Mouse (Mus musculus): ENCODE measurements around the gene Bcdin3d.

The Bcdin3d gene

DNA sequence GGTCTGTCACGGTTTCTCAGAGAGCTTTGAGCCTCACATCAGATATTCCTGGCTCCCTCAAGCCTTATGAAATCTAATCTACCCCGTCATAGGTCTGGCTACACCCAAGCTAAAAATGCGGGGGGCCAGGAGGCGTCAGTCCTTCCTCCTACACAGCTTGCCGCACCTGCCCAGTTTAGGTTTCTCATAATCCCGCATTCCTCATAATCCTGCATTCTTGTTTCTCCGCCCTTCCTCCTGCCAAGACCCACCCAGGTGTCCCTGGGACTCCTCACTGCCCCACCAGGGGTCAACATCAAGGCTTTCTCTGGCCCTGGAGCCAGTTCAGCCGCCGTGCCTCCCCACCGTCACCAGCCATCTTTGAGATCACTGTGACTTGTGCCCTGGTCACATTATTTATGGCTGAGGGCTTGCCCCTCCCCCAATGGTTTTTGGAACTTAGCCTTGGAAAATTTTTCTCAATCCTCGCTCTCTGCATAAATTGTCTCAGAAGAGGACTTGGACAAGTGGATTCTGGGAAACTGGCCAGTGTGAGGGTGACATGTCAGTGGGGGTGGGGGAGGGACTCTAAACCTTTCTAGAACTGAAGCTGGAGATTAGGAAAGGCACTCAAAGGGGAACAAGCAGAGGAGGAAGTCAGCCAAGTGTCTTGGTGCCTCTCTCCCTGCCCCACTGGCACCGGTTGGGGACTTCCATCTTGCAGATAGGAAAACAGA, 23.2 kb upstream of the Bcdin3d start:
- Histone ChIP-seq H3K9me3 (ENCODE audit: low read length) (no peaks in the 10 kb centered on the region), H3K27me3 (ENCODE audit: insufficient read depth, low read length) (peaks cover 21% of the 10 kb centered on the region), H3K4me1 (replicated peaks; ENCODE audit: low read depth, low read length) (peaks cover 38% of the 10 kb centered on the region), H3K36me3 (ENCODE audit: insufficient read depth, low read length) (no peaks in the 10 kb centered on the region), H3K4me3 (replicated peaks; ENCODE audit: low read length) (no peak overlapping the region; the same call in 1 of the 2 replicates)
- TF ChIP-seq NANOG (IDR thresholded peaks at IDR 0.05; ENCODE audit: borderline replicate concordance, low read length) (no peak), POU5F1 (IDR thresholded peaks at IDR 0.05; ENCODE audit: borderline replicate concordance, low read length) (no peak), CTCF (conservative IDR thresholded peaks at IDR 0.05; ENCODE audit: low read length) (no peak)

DNA sequence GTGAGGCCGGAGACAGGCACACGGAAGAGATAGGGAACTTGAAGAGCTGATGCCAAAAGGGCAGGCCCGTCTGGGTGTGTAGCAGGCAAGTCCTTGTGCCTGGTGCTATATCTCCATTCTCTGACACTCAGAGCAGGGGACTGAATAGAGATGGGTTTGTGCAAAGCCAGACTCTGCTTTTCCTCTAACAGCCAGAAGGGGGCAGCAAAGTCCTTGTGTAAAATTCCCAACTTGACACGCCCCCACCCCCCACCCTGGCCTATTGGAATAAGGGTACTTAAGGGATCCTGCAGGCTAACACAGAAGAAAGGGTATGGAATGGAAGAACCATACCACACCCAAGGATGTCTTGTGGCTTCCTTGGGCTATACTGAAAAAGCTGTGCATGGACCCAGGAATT, 22.5 kb upstream of the Bcdin3d start:
- Histone ChIP-seq H3K4me1 (replicated peaks; ENCODE audit: low read depth, low read length) (peaks cover 33% of the 10 kb centered on the region), H3K4me3 (replicated peaks; ENCODE audit: low read length) (no peak overlapping the region), H3K36me3 (ENCODE audit: insufficient read depth, low read length) (no peaks in the 10 kb centered on the region), H3K9me3 (ENCODE audit: low read length) (no peaks in the 10 kb centered on the region), H3K27me3 (ENCODE audit: insufficient read depth, low read length) (peaks cover 21% of the 10 kb centered on the region)
- TF ChIP-seq CTCF (conservative IDR thresholded peaks at IDR 0.05; ENCODE audit: low read length) (peak; percentile 80), POU5F1 (IDR thresholded peaks at IDR 0.05; ENCODE audit: borderline replicate concordance, low read length) (no peak)

DNA sequence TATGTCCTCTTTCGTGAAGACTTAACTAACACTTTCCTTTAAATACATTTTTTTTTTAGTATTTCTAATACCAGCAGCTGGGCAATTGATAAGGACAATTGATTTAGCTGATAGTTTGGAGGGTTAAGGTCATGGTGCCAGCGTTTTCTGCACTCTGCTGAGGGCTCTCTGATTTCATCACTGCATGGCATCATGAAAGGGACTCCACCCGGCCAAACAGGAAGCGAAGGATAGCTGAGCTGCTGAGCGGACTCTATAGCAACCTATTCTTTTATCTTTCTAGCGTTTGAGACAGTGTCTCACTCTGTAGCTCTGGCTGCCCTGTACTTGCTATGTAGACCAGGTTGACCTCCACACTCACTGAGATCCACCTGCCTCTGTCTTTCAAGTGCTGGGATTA, 10.2 kb upstream of the Bcdin3d start:
- no peak for TF ChIP-seq POU5F1 (IDR thresholded peaks at IDR 0.05; ENCODE audit: borderline replicate concordance, low read length)
- no peak for TF ChIP-seq CTCF (conservative IDR thresholded peaks at IDR 0.05; ENCODE audit: low read length)
- no peak for TF ChIP-seq NANOG (IDR thresholded peaks at IDR 0.05; ENCODE audit: borderline replicate concordance, low read length)
- H3K4me1 ChIP-seq (replicated peaks; ENCODE audit: low read depth, low read length) = peaks cover 18% of the 10 kb centered on the region
- peaks cover 34% of the 10 kb centered on the region for H3K9me3 ChIP-seq (ENCODE audit: low read length)
- H3K36me3 ChIP-seq (ENCODE audit: insufficient read depth, low read length) = no peaks in the 10 kb centered on the region
- no peak overlapping the region for H3K4me3 ChIP-seq (replicated peaks; ENCODE audit: low read length)
- H3K27me3 ChIP-seq (ENCODE audit: insufficient read depth, low read length) = no peaks in the 10 kb centered on the region

DNA sequence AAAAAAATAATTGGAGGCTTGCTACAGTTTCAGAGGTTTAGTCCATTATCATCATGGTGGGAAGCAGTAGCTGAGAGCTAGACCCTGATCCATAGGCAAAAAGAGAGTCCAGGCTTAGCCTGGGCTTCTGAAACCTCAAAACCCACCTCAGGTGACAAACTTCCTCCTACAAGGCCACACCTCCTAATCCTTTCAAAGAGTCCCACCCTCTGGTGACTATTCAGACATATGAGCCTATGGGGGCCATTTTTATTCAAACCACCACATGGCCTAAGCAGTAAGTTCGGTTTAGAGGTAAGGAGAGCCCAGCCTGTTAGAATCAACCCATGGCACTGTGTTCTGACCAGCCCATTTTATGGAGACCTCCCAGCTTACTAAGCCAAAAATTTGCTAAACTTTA, 1.3 kb upstream of the Bcdin3d start:
- Histone ChIP-seq H3K4me1 (replicated peaks; ENCODE audit: low read depth, low read length) (peaks cover 45% of the 10 kb centered on the region), H3K4me3 (replicated peaks; ENCODE audit: low read length) (peak overlapping the region; percentile 97), H3K27me3 (ENCODE audit: insufficient read depth, low read length) (no peaks in the 10 kb centered on the region), H3K9me3 (ENCODE audit: low read length) (no peaks in the 10 kb centered on the region), H3K36me3 (ENCODE audit: insufficient read depth, low read length) (0 out of 2 replicates have a peak, but pooled peaks cover 4% of the 10 kb centered on the region)
- TF ChIP-seq NANOG (IDR thresholded peaks at IDR 0.05; ENCODE audit: borderline replicate concordance, low read length) (no peak), CTCF (conservative IDR thresholded peaks at IDR 0.05; ENCODE audit: low read length) (no peak), POU5F1 (IDR thresholded peaks at IDR 0.05; ENCODE audit: borderline replicate concordance, low read length) (no peak)

DNA sequence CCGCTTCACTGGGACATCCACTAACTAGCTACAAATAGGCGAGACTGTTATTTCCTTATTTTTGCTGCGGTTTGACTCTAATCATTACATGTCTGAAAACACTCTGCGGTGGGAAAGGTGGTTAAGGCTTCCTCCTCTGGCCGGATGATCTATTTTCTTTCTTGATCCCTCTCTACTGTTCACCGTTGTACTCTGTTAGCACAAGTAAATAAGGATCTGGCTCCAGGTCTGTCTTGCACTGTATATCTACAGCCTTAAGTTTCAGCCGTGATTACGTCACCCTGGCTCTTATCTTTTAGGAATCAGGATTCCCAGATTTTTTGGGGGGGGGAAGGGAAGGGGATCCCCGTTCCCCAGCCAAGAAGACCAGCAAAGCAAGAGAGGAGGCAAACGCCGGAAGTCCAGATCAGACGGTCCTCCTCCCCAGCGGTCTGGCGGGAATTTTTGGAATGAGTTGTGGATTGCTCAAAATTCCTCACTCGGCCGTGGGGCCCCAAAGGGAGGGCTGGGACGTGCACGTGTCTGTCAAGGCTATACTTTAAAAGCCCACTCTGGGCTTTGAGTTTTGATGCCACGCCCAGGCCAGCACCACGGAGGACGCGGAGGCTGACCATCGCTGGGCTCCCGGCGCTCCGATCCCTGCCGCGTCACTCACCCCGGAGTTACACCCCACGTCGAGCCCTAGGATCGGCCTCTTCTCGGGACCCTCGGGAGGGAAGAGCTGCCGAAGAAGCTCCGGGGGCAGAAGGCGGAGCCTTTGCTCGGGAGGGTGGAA, 542 bp downstream of the Bcdin3d start:
- H3K4me3 ChIP-seq (replicated peaks; ENCODE audit: low read length) = peak overlapping the region; percentile 97
- no peaks in the 10 kb centered on the region for H3K27me3 ChIP-seq (ENCODE audit: insufficient read depth, low read length)
- H3K9me3 ChIP-seq (ENCODE audit: low read length) = no peaks in the 10 kb centered on the region
- H3K4me1 ChIP-seq (replicated peaks; ENCODE audit: low read depth, low read length) = peaks cover 62% of the 10 kb centered on the region
- H3K36me3 ChIP-seq (ENCODE audit: insufficient read depth, low read length) = peaks cover 16% of the 10 kb centered on the region
- TF ChIP-seq NANOG (IDR thresholded peaks at IDR 0.05; ENCODE audit: borderline replicate concordance, low read length) (no peak), POU5F1 (IDR thresholded peaks at IDR 0.05; ENCODE audit: borderline replicate concordance, low read length) (no peak), CTCF (conservative IDR thresholded peaks at IDR 0.05; ENCODE audit: low read length) (no peak)

DNA sequence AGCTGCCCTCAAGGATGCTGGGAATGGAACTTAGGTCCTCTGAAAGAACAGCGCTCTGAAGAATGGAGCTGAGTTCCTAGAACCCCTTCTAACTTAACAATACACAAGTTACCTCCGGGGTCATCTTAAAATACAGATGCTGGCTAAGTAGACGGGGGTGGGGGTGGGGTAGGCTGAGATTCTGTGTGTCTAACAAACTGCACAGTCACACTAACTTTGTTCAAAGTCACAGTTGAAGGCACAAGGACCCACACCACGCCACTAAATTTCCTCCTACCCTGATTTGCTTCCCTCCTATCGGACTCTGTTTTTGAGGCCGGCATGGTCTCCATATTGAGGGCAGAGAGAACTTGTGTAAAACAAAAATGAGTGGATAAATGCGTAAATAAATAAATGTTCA, 1.6 kb downstream of the Bcdin3d start:
- Histone ChIP-seq H3K9me3 (ENCODE audit: low read length) (no peaks in the 10 kb centered on the region), H3K36me3 (ENCODE audit: insufficient read depth, low read length) (peaks cover 16% of the 10 kb centered on the region), H3K4me3 (replicated peaks; ENCODE audit: low read length) (peak overlapping the region; percentile 97), H3K4me1 (replicated peaks; ENCODE audit: low read depth, low read length) (peaks cover 72% of the 10 kb centered on the region), H3K27me3 (ENCODE audit: insufficient read depth, low read length) (no peaks in the 10 kb centered on the region)
- no peak for TF ChIP-seq POU5F1 (IDR thresholded peaks at IDR 0.05; ENCODE audit: borderline replicate concordance, low read length)
- TF ChIP-seq CTCF (conservative IDR thresholded peaks at IDR 0.05; ENCODE audit: low read length) = no peak
- TF ChIP-seq NANOG (IDR thresholded peaks at IDR 0.05; ENCODE audit: borderline replicate concordance, low read length) = no peak

DNA sequence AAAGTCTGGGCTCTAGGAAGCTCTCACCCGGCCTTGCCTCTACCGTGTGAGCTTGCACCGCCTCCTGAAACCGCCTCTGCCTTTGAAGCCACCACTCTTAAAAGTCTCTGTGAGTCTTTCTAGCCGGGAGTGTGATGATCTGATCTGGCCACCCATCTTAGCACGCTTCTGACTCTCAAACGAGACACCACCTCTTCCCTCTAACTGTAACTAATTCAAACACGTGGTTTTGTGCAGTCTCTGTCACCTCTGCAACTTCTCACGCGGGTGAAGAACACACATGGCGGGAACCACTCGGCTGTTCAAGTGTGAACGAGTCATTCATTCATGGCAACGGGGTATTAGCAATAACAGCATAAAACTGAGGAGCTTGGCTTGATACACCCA, 2.9 kb downstream of the Bcdin3d start:
- Histone ChIP-seq H3K9me3 (ENCODE audit: low read length) (no peaks in the 10 kb centered on the region), H3K36me3 (ENCODE audit: insufficient read depth, low read length) (peaks cover 16% of the 10 kb centered on the region), H3K4me1 (replicated peaks; ENCODE audit: low read depth, low read length) (peaks cover 82% of the 10 kb centered on the region), H3K27me3 (ENCODE audit: insufficient read depth, low read length) (no peaks in the 10 kb centered on the region), H3K4me3 (replicated peaks; ENCODE audit: low read length) (0 out of 2 replicates have a peak overlapping the region, but pooled peaks have one; percentile 10)
- TF ChIP-seq NANOG (IDR thresholded peaks at IDR 0.05; ENCODE audit: borderline replicate concordance, low read length) (no peak), CTCF (conservative IDR thresholded peaks at IDR 0.05; ENCODE audit: low read length) (no peak), POU5F1 (IDR thresholded peaks at IDR 0.05; ENCODE audit: borderline replicate concordance, low read length) (no peak)

DNA sequence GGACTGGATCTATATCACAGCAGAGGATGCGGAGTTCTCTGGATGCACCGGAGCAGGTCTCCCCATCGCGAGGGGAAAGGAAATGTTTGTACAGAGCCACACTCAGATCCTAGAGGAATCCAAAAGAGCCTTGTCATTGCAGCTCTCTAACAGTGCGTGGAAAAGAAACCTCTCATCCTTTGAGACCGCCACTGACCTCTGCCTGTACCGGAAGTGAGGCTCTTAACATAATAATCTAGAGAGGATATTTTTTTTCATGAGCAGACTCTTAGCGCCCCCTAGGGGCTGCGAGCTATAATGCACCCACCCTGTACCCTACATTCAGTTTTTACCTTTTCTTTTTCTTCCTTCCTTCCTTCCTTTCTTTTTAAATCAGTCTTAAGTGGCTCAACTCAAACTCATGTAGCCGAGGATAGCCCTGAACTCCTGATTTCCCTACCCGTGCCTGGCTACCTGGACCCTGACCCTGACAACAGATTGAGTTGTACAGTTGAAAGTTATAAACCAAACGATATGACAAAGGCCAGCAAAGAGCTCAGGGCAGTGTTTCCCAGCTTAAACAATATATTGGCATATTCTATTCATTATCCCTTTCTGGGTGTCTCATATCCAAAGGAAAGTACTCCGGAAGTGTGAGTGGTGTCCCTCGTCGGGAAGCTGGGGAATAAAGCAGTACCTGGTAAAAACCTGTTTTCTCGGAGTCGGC, 3.4 kb downstream of the Bcdin3d start:
- peak overlapping the region; percentile 64 for H3K4me3 ChIP-seq (replicated peaks; ENCODE audit: low read length)
- TF ChIP-seq CTCF (conservative IDR thresholded peaks at IDR 0.05; ENCODE audit: low read length) (peak; percentile 99), POU5F1 (IDR thresholded peaks at IDR 0.05; ENCODE audit: borderline replicate concordance, low read length) (no peak), NANOG (IDR thresholded peaks at IDR 0.05; ENCODE audit: borderline replicate concordance, low read length) (no peak)

More for the DNA sequence above, 3.4 kb downstream of the Bcdin3d start:
- no peaks in the 10 kb centered on the region for H3K9me3 ChIP-seq (ENCODE audit: low read length)
- peaks cover 16% of the 10 kb centered on the region for H3K36me3 ChIP-seq (ENCODE audit: insufficient read depth, low read length)
- peaks cover 86% of the 10 kb centered on the region for H3K4me1 ChIP-seq (replicated peaks; ENCODE audit: low read depth, low read length)
- no peaks in the 10 kb centered on the region for H3K27me3 ChIP-seq (ENCODE audit: insufficient read depth, low read length)

Data from E14TG2a.4 (cell line).